ENCODE assay signal across 9 mouse cellular contexts in the genomic region with DNA sequence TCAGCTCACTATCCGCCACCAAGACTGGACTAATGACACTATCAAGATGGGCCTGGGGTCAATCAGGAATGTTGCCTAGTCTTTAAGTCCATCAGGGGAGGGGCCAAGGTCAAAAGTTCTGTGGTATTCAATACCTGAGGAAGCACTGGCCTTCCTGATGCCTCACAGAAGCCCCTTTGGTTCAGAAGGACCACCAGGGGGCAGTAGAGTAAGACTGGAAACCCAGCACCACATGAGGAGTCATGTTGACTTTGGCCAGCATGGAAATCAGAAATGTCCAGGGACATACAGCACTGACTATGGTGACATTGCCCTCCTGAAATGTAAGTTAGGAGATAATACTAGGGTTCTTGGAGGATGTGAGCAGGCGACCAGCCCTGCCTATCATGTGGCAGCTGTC. TPM values are rescaled to one million over a fixed set of nuclear protein-coding genes. Genes with fewer than 3 reads are reported as not detected.
DNase-seq lines count a peak whose midpoint lies in the region; ATAC-seq and TF ChIP-seq lines count a peak whose summit lies in the region.
"Had no signal": no experiment of that assay in that cellular context is flagged by ENCODE, and none has a peak within 500 bp of the region (broad histone marks: within the 10 kb centered on the region; RNA-seq: fewer than 3 reads in every experiment).

No protein-coding gene starts in this region.

- ATAC-seq in megakaryocyte progenitor cell, adult 5-6 weeks (replicated peaks; ENCODE audit: poor library complexity), result peak; percentile 51

- peak; percentile 58 for TF ChIP-seq CTCF in bone marrow macrophage, adult 2 months (IDR thresholded peaks at IDR 0.05; ENCODE audit: low read depth, low read length)

- peak; percentile 25 to 45 for DNase-seq in adrenal gland, postnatal 36 days
- DNase-seq in adrenal gland, postnatal 4 days (ENCODE audit: low spot score in 2 of 2), result no peak
- peak; percentile 41 for DNase-seq in left cerebral cortex, postnatal 4 days
- no peak for DNase-seq in left cerebral cortex, postnatal 36 days (ENCODE audit: low spot score in 2 of 2)
- DNase-seq in urinary bladder, postnatal 10 days (ENCODE audit: low spot score), result no peak
- DNase-seq in frontal cortex, postnatal 10 days (ENCODE audit: low spot score in 2 of 2), result no peak

- H3K4me3 ChIP-seq in bone marrow macrophage, adult 2 months (ENCODE audit: insufficient read depth, low read length), result no peak overlapping the region

- TF ChIP-seq POLR2A in bone marrow macrophage, adult 2 months (IDR thresholded peaks at IDR 0.05; ENCODE audit: borderline replicate concordance, low read depth, low read length), result no peak

- H3K4me1 ChIP-seq in bone marrow macrophage, adult 2 months (ENCODE audit: control insufficient read depth, insufficient read depth, low read length), result no peaks in the 10 kb centered on the region

- no peak overlapping the region for H3K27ac ChIP-seq in bone marrow macrophage, adult 2 months (ENCODE audit: insufficient read depth, low read depth, low read length)
- H3K27ac ChIP-seq: macrophage had no signal

- intact Hi-C loops in left cerebral cortex, postnatal 4 days (cut with DNase I), result loop anchor here (5.0 kb wide), 1 partner anchor 82 kb away; no protein-coding TSS in a partner anchor
- intact Hi-C loops in left cerebral cortex, postnatal 36 days (cut with DNase I), result loop anchor here (5.0 kb wide), 1 partner anchor 227 kb away; no protein-coding TSS in a partner anchor

RNA-seq across cellular contexts. Expression of a gene that starts 16.2 kb away (rescaled TPM):
- total RNA-seq in adrenal gland, postnatal 36 days (2021), result under 1 TPM in 1 of 2 experiments, not detected in 1; 0.10 TPM
- under 1 TPM; 0.45 to 0.65 TPM for total RNA-seq in adrenal gland, postnatal 4 days (2021)
- not detected for total RNA-seq in left cerebral cortex, postnatal 4 days (2021)
- total RNA-seq in left cerebral cortex, postnatal 36 days (2021), result not detected
- not detected in 2 replicates for polyA plus RNA-seq in bone marrow macrophage, adult 2 months (2012; ENCODE audit: insufficient read depth, insufficient read length, missing spikeins)
- not detected in 2 replicates for total RNA-seq in megakaryocyte progenitor cell, adult 5-6 weeks (2015)
- not detected in 2 replicates for total RNA-seq in megakaryocyte progenitor cell, adult 5-6 weeks (2017)
- polyA plus RNA-seq: macrophage had no signal

Comparison
In these comparisons a context has a peak if more than half of its experiments do, and no peak if none do; other contexts are left out.
1. DNase-seq: peak in adrenal gland, postnatal 36 days (2 of 2) and left cerebral cortex, postnatal 4 days (single experiment); none in adrenal gland, postnatal 4 days (0 of 2), left cerebral cortex, postnatal 36 days (0 of 2), urinary bladder, postnatal 10 days (single experiment) and frontal cortex, postnatal 10 days (0 of 2).